Mouse (Mus musculus) B cell, adult 67 days (primary cell): ENCODE results near the gene Hsdl1. TPM values are rescaled to one million over a fixed set of nuclear protein-coding genes. Genes with fewer than 3 reads are reported as not detected.

ENCODE experiments used
- total RNA-seq, 2 experiments: library from RNA; stranded (reverse); gene quantifications; 4 replicates each; pipeline ENCODE4 v1.2.4; 2023

Hsdl1 gene
- 10 to 100 TPM; 44.1 to 52.3 TPM for total RNA-seq

GRCm38 (mm10) chr8:119574437-119575365 lies at the start of gene Hsdl1, which contains the start of gene Dnaaf1:
Gene Hsdl1 (minus strand): TSS chr8:119575183.
Gene Dnaaf1 (plus strand): TSS chr8:119575235.

DNA sequence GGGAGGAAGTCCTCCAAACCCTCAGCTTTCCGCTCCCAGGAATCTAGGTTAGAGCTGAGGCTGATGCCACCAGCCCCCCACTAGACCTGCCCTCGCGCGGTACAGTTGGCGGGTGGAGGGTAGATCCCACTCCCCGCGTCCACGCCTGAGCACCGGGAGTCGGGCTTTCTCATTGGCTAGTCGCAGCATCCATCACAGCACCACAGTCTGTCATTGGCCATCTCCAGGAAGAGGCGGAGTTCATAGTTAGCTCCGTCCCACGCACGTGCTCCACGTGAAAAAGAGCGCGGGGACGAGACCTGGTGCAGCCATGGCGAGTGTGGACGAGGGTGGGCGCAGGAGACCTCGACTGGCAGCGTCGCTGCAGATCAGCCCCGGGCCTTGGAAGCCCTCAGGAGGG lies 37.5 kb upstream of the Hsdl1 start, which contains the start of gene Adad2:
Gene Adad2, plus strand, starts transcription at position 277 of the 400 bp plus-strand sequence.

DNA sequence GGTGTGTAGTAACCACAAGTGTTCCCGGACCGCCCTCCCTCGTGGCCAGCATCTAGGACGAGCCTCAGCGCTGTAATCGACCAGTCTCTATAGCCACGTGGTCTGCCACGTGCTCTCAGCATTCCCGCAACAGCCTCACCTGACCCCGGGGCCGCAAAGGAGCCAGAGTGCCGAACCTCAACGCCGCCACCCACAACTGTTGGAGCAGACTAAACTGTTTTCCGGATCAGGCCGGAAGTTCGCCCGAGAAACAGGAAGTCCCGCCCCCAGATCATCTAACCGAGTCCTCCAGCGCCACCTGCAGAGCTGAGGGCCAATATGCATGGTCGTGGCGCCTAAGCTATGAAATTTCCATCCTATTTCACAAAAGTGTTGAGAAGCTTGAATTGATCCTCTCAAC lies 30.0 kb upstream of the Hsdl1 start, which contains the start of gene Taf1c:
Gene Taf1c, minus strand, starts transcription at position 227 of the 400 bp plus-strand sequence.

GRCm38 (mm10) chr8:119558603-119559401 lies 16.2 kb downstream of the Hsdl1 start, which contains the start of gene Mbtps1:
Gene Mbtps1 (minus strand): TSS chr8:119558735.

Other genes with a start within 250 kb of the Hsdl1 start
- 10 to 100 TPM; 73.1 to 90.3 TPM for gene Hsbp1, start 230.7 kb downstream of the Hsdl1 start, total RNA-seq
- 10 to 100 TPM; 20.1 to 22.0 TPM for gene Mlycd, start 180.3 kb downstream of the Hsdl1 start, total RNA-seq
- 1 to 10 TPM; 4.6 to 7.4 TPM for gene Osgin1, start 141.1 kb downstream of the Hsdl1 start, total RNA-seq
- not detected for gene Necab2, start 128.5 kb downstream of the Hsdl1 start, total RNA-seq
- gene Slc38a8, start 73.5 kb downstream of the Hsdl1 start, total RNA-seq = 1 to 10 TPM; 1.0 to 2.3 TPM
- gene Mbtps1, start 16.4 kb downstream of the Hsdl1 start, total RNA-seq = 100 to 1,000 TPM; 120 to 125 TPM
- not detected for gene Dnaaf1, start 52 bp upstream of the Hsdl1 start, total RNA-seq
- 10 to 100 TPM; 20.7 to 21.4 TPM for gene Taf1c, start 30.0 kb upstream of the Hsdl1 start, total RNA-seq
- not detected for gene Adad2, start 37.6 kb upstream of the Hsdl1 start, total RNA-seq
- not detected for gene Kcng4, start 60.5 kb upstream of the Hsdl1 start, total RNA-seq
- gene Wfdc1, start 91.2 kb upstream of the Hsdl1 start, total RNA-seq = not detected
- not detected for gene Atp2c2, start 124.8 kb upstream of the Hsdl1 start, total RNA-seq
- gene Tldc1, start 203.2 kb upstream of the Hsdl1 start, total RNA-seq = 1 to 10 TPM; 3.6 to 4.6 TPM